Mouse (Mus musculus): Measurements from ENCODE around the gene Gm17545.

- TF ChIP-seq POLR2A (IDR thresholded peaks at IDR 0.05; ENCODE audit: low read depth, low read length), result no peak
- no peak for TF ChIP-seq CTCF (IDR thresholded peaks at IDR 0.05; ENCODE audit: borderline replicate concordance, insufficient read depth, low read length)
Observed at GRCm38 (mm10) chr9:22453501-22453924, 577 bp upstream of the Gm17545 start.
